Mouse (Mus musculus): Measurements from ENCODE around the gene Fbxw4. TPM values are rescaled to one million over a fixed set of nuclear protein-coding genes. Genes with fewer than 3 reads are reported as not detected.

Gene Fbxw4
- total RNA-seq, 2 experiments from 2014 or later, result 34.4 to 35.9 TPM

DNA sequence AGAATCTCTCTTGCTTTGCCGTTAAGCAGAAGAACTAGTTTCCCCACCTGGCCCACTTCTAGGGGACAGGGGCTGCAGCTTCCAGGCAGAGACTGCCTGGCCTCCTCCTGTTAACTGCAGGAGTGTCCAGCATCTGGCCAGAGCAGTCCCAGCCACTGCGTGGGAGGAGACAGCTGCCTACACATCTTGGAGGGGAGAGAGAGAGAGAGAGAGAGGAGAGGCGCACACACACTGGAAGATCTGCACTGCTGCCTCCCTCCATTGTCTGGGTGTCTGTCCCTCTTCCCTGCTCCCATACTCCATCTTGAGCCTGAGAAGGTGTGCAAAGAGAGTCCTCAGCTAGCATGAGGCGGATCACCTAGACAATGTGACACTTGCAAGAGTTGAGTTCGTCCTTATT is 130.8 kb downstream of the Fbxw4 start:
- intact Hi-C loops (cut with DNase I), result no loop called here

More for the DNA sequence above, 130.8 kb downstream of the Fbxw4 start:
- DNase-seq (ENCODE audit: low spot score in 2 of 2), result no peak

Other genes with a start within 250 kb of the Fbxw4 start
- 1 to 10 TPM; 9.0 to 9.8 TPM for gene Poll, start 99.8 kb downstream of the Fbxw4 start, total RNA-seq (2021)
- 10 to 100 TPM; 74.2 to 75.2 TPM for gene Gm17018, start 99.7 kb downstream of the Fbxw4 start, total RNA-seq (2021)
- not detected for gene Fgf8, start 82.6 kb upstream of the Fbxw4 start, total RNA-seq (2021)
- 1 to 10 TPM; 5.4 to 5.8 TPM for gene Npm3, start 89.3 kb upstream of the Fbxw4 start, total RNA-seq (2021)
- gene Mgea5, start 123.5 kb upstream of the Fbxw4 start, total RNA-seq (2021), result 100 to 1,000 TPM; 143 to 168 TPM
- gene Kcnip2, start 155.7 kb upstream of the Fbxw4 start, total RNA-seq (2021), result 100 to 1,000 TPM; 134 to 147 TPM

Measured in left cerebral cortex, postnatal 36 days (tissue).